Mouse (Mus musculus): ENCODE results near the gene Cabs1. TPM values are rescaled to one million over a fixed set of nuclear protein-coding genes. Genes with fewer than 3 reads are reported as not detected.

The Cabs1 gene
- total RNA-seq (2017), result 0.49 TPM in 1 of 3 replicates, not detected in the others

GRCm38 (mm10) chr5:87979139-87979538, at the start of gene Cabs1:
Cabs1 (plus strand) TSS chr5:87979439.
- no peak for ATAC-seq (replicated peaks; ENCODE audit: insufficient number of reproducible peaks, low FRiP score, low TSS enrichment, poor library complexity, severe bottlenecking)

GRCm38 (mm10) chr5:87931603-87932002, 47.6 kb upstream of the Cabs1 start:
- ATAC-seq (replicated peaks; ENCODE audit: insufficient number of reproducible peaks, low FRiP score, low TSS enrichment, poor library complexity, severe bottlenecking), result no peak

DNA sequence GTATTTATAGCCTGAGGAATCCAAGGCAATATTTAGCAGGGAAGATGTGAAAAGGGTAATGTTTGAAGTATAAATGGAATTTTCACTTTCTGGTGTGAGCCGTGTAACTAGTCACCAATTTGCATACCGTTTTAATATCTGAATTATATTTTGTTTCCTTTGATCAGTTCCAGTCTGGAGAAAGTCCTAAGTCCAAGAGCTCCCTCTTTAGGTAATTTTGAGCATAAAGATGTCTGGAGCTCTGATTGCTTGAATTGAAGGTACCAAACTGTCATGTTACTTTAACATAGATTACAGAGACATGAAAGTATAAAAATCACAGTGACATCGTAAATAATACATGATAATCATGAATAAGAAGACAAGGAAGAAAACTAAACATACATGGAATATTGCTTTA, 38.5 kb upstream of the Cabs1 start:
- ATAC-seq (replicated peaks; ENCODE audit: insufficient number of reproducible peaks, low FRiP score, low TSS enrichment, poor library complexity, severe bottlenecking), result no peak

DNA sequence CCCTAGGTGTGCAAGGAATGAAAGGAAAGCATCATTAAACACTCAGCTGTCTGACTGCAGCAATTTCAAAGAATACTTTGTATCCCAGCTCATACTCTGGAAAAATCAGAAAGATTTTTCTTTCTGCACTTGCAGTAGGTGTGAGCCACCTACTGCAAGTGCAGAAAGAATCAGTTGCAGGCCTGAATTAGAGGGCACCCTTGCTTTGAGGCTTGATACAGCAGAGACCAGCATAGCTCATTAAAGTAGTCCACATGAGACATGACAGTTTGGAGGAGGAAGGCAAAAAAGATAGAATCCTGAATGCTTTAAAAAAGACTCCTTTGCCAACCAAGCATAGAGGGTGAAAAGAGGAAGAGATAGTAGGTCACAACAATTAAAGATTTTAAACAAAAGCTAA, 36.7 kb upstream of the Cabs1 start:
- ATAC-seq (replicated peaks; ENCODE audit: insufficient number of reproducible peaks, low FRiP score, low TSS enrichment, poor library complexity, severe bottlenecking), result no peak

- no peak for ATAC-seq (replicated peaks; ENCODE audit: insufficient number of reproducible peaks, low FRiP score, low TSS enrichment, poor library complexity, severe bottlenecking)
Observed at GRCm38 (mm10) chr5:87951836-87952235, 27.4 kb upstream of the Cabs1 start.

DNA sequence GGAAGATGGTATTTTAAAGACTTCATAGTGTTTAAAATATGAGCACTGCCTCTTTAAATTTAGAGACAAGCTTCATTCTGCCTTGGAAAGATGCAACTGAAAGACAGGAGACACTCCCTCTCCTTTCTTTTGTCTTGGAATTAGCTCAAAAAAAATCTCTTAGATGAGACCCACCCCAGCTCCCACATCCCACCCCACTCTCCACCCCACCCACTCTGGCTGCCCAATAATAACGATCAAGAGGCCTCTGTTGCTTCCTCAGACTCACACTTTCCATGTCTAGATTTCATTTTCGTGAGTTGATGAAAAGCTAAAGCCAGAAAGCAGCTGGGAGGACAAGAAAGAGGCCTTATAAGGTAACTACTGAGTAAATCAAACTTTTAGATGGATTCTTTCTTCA, 10.0 kb upstream of the Cabs1 start, which contains the start of the genes 2310003L06Rik and Gm28434:
Gene 2310003L06Rik, plus strand, starts transcription at position 259 of the 400 bp plus-strand sequence.
Gene Gm28434, plus strand, starts transcription at position 317 of the 400 bp plus-strand sequence.
- ATAC-seq (replicated peaks; ENCODE audit: insufficient number of reproducible peaks, low FRiP score, low TSS enrichment, poor library complexity, severe bottlenecking), result no peak

- ATAC-seq (replicated peaks; ENCODE audit: insufficient number of reproducible peaks, low FRiP score, low TSS enrichment, poor library complexity, severe bottlenecking), result 0 out of 2 replicates have a peak, but pooled peaks have one; percentile 40
Observed at GRCm38 (mm10) chr5:87982468-87983214, 3.4 kb downstream of the Cabs1 start.

DNA sequence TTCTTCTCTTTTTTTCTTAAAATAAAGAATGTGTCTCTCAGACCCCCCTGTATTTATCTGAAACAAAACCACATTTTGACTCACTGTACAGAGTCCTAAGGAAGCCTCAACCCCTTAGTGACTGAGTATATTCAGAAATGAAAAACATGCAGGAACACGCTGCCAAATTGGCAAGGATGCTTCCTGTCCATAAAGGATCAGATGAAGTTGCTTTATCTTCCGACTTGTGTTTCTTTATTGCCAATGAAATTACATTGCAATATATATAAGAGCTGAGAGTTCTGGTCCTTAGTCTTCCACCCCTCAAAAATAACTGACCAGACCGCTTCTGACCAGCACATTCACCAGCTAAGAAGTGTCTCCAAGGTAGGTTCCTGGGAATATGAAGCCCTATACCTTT, 23.0 kb downstream of the Cabs1 start, which contains the start of gene Smr3a:
Gene Smr3a, plus strand, starts transcription at position 301 of the 400 bp plus-strand sequence.
- ATAC-seq (replicated peaks; ENCODE audit: insufficient number of reproducible peaks, low FRiP score, low TSS enrichment, poor library complexity, severe bottlenecking), result no peak

- ATAC-seq (replicated peaks; ENCODE audit: insufficient number of reproducible peaks, low FRiP score, low TSS enrichment, poor library complexity, severe bottlenecking), result no peak
Observed at GRCm38 (mm10) chr5:88005241-88005640, 26.0 kb downstream of the Cabs1 start.

Other genes starting within 250 kb of the Cabs1 start
- gene Csn1s2a, start 204.9 kb upstream of the Cabs1 start, total RNA-seq (2017), result not detected in 3 replicates
- not detected in 3 replicates for gene Csn1s2b, start 171.4 kb upstream of the Cabs1 start, total RNA-seq (2017)
- gene Prr27, start 153.8 kb upstream of the Cabs1 start, total RNA-seq (2017), result not detected in 3 replicates
- gene Odam, start 94.4 kb upstream of the Cabs1 start, total RNA-seq (2017), result not detected in 3 replicates
- not detected in 3 replicates for gene Csn3, start 53.9 kb upstream of the Cabs1 start, total RNA-seq (2017)
- not detected in 3 replicates for gene 2310003L06Rik, start 10.0 kb upstream of the Cabs1 start, total RNA-seq (2017)
- not detected in 3 replicates for gene Gm28434, start 9.9 kb upstream of the Cabs1 start, total RNA-seq (2017)
- not detected in 3 replicates for gene Smr3a, start 23.1 kb downstream of the Cabs1 start, total RNA-seq (2017)
- not detected in 3 replicates for gene Smr2, start 107.1 kb downstream of the Cabs1 start, total RNA-seq (2017)
- gene Gm11116, start 132.1 kb downstream of the Cabs1 start, total RNA-seq (2017), result not detected in 3 replicates
- not detected in 3 replicates for gene Gm11115, start 174.7 kb downstream of the Cabs1 start, total RNA-seq (2017)